Mouse (Mus musculus) forebrain, embryonic 12.5 days (tissue): ENCODE results near the gene Fam222a. TPM values are rescaled to one million over a fixed set of nuclear protein-coding genes. Genes with fewer than 3 reads are reported as not detected.
A peak's percentile ranks its signal among the peaks of the same experiment; 100 is the strongest.

Source experiments
- ATAC-seq: fragments of 200-750 bp; cut with Nextera tagmentation; 2 replicates; pipeline ENCODE4 v1.8.0; 2017; ENCODE audit warnings: moderate TSS enrichment; ENCODE audit not compliant: low FRiP score
- H3K27ac ChIP-seq: fragments of 300-500 bp; sonication (generic); 2 replicates; pipeline ENCODE4 v1.5.1; 2016; ENCODE audit warnings: mild to moderate bottlenecking
- H3K27me3 ChIP-seq: fragments of 300-500 bp; sonication (generic); 2 replicates; pipeline ENCODE4 v1.6.1; 2016; ENCODE audit warnings: mild to moderate bottlenecking
- H3K36me3 ChIP-seq: fragments of 300-500 bp; sonication (generic); replicated peaks from 2 replicates; pipeline ENCODE4 v1.6.1; 2016; ENCODE audit warnings: mild to moderate bottlenecking
- H3K4me1 ChIP-seq: fragments of 300-500 bp; sonication (generic); 2 replicates; pipeline ENCODE4 v1.6.1; 2016
- H3K4me2 ChIP-seq: fragments of 300-500 bp; sonication (generic); 2 replicates; pipeline ENCODE4 v1.6.1; 2016; ENCODE audit warnings: mild to moderate bottlenecking, moderate library complexity
- H3K4me3 ChIP-seq: fragments of 300-500 bp; sonication (generic); replicated peaks from 2 replicates; pipeline ENCODE4 v1.5.1; 2016; ENCODE audit warnings: mild to moderate bottlenecking
- H3K9ac ChIP-seq: fragments of 300-500 bp; sonication (generic); 2 replicates; pipeline ENCODE4 v1.6.1; 2016; ENCODE audit warnings: mild to moderate bottlenecking
- H3K9me3 ChIP-seq: fragments of 300-500 bp; sonication (generic); 2 replicates; pipeline ENCODE4 v1.6.1; 2016
- WGBS: fragments of 180-500 bp; shearing (Covaris S2); methylation state at CpG from one replicate; pipeline ENCODE4 v1.1.7; 2016; 5-methylcytosine and 5-hydroxymethylcytosine counted together
- polyA plus RNA-seq: library from polyadenylated mRNA; unstranded; fragments of >200 nt; fragmentation: Nextera tagmentation; extraction: Ambion mirVana; gene quantifications from 2 replicates; pipeline ENCODE4 v1.2.1, GENCODE M21; 2016

Gene Fam222a
- polyA plus RNA-seq, 1 experiment from 2014 or later = 6.9 TPM

GRCm38 (mm10) chr5:114602012-114602411 lies 34.2 kb downstream of the Fam222a start:
- peaks cover 52% of the 10 kb centered on the region for H3K4me1 ChIP-seq
- H3K4me2 ChIP-seq = no peak overlapping the region
- no peaks in the 10 kb centered on the region for H3K36me3 ChIP-seq
- no peaks in the 10 kb centered on the region for H3K9me3 ChIP-seq
- H3K9ac ChIP-seq = no peak overlapping the region; the same call in 1 of the 2 replicates
- no peak for ATAC-seq
- H3K27ac ChIP-seq = no peak overlapping the region
- 86% methylated on average over 8 of the region's 8 CpGs for WGBS
- H3K27me3 ChIP-seq = no peaks in the 10 kb centered on the region
- no peak overlapping the region for H3K4me3 ChIP-seq

GRCm38 (mm10) chr5:114603975-114604374 lies 36.2 kb downstream of the Fam222a start:
- H3K4me3 ChIP-seq = no peak overlapping the region
- no peak for ATAC-seq
- H3K9ac ChIP-seq = 0 out of 2 replicates have a peak overlapping the region, but pooled peaks have one; percentile 21
- no peak overlapping the region for H3K4me2 ChIP-seq
- H3K9me3 ChIP-seq = no peaks in the 10 kb centered on the region
- H3K27ac ChIP-seq = peak overlapping the region; percentile 78
- H3K4me1 ChIP-seq = peaks cover 65% of the 10 kb centered on the region
- H3K27me3 ChIP-seq = no peaks in the 10 kb centered on the region
- WGBS = 79% methylated on average over 5 of the region's 5 CpGs
- no peaks in the 10 kb centered on the region for H3K36me3 ChIP-seq

GRCm38 (mm10) chr5:114604781-114605290 lies 37.0 kb downstream of the Fam222a start:
- 7% methylated on average over 11 of the region's 11 CpGs for WGBS
- no peaks in the 10 kb centered on the region for H3K9me3 ChIP-seq
- H3K27ac ChIP-seq = peak overlapping the region; percentile 78
- peak overlapping the region; percentile 27 for H3K4me2 ChIP-seq
- H3K4me1 ChIP-seq = peaks cover 74% of the 10 kb centered on the region
- no peaks in the 10 kb centered on the region for H3K27me3 ChIP-seq
- H3K9ac ChIP-seq = 0 out of 2 replicates have a peak overlapping the region, but pooled peaks have one; percentile 21
- H3K4me3 ChIP-seq = no peak overlapping the region
- H3K36me3 ChIP-seq = no peaks in the 10 kb centered on the region
- peak; percentile 79 for ATAC-seq

- Histone ChIP-seq H3K9me3 (no peaks in the 10 kb centered on the region), H3K36me3 (peaks cover 3% of the 10 kb centered on the region), H3K9ac (no peak overlapping the region), H3K4me1 (peaks cover 74% of the 10 kb centered on the region), H3K4me2 (0 out of 2 replicates have a peak overlapping the region, but pooled peaks have one; percentile 27), H3K4me3 (no peak overlapping the region), H3K27me3 (0 out of 2 replicates have a peak, but pooled peaks cover 5% of the 10 kb centered on the region), H3K27ac (peak overlapping the region; percentile 78; the same call in 1 of the 2 replicates)
- 73% methylated on average over 6 of the region's 6 CpGs for WGBS
- ATAC-seq = no peak
Measured at GRCm38 (mm10) chr5:114605981-114606380, 38.2 kb downstream of the Fam222a start.

GRCm38 (mm10) chr5:114607651-114608050 lies 39.8 kb downstream of the Fam222a start:
- 43% methylated on average over 8 of the region's 8 CpGs for WGBS
- no peaks in the 10 kb centered on the region for H3K9me3 ChIP-seq
- 0 out of 2 replicates have a peak, but pooled peaks cover 5% of the 10 kb centered on the region for H3K27me3 ChIP-seq
- H3K4me1 ChIP-seq = peaks cover 63% of the 10 kb centered on the region
- no peak overlapping the region for H3K4me3 ChIP-seq
- peaks cover 20% of the 10 kb centered on the region for H3K36me3 ChIP-seq
- 0 out of 2 replicates have a peak overlapping the region, but pooled peaks have one; percentile 13 for H3K9ac ChIP-seq
- no peak for ATAC-seq
- H3K27ac ChIP-seq = peak overlapping the region; percentile 33
- H3K4me2 ChIP-seq = no peak overlapping the region

GRCm38 (mm10) chr5:114608516-114608915 lies 40.7 kb downstream of the Fam222a start:
- Histone ChIP-seq H3K4me1 (peaks cover 61% of the 10 kb centered on the region), H3K4me2 (peak overlapping the region; percentile 13; the same call in 1 of the 2 replicates)
- ATAC-seq = peak; percentile 21; the same call in 1 of the 2 replicates

GRCm38 (mm10) chr5:114611256-114611655 lies 43.4 kb downstream of the Fam222a start:
- Histone ChIP-seq H3K9ac (no peak overlapping the region), H3K27ac (no peak overlapping the region), H3K27me3 (peaks cover 5% of the 10 kb centered on the region; the same call in 1 of the 2 replicates), H3K4me2 (no peak overlapping the region), H3K4me1 (peaks cover 38% of the 10 kb centered on the region), H3K36me3 (peaks cover 21% of the 10 kb centered on the region), H3K4me3 (no peak overlapping the region), H3K9me3 (no peaks in the 10 kb centered on the region)
- WGBS = 91% methylated on average over 10 of the region's 10 CpGs
- ATAC-seq = no peak

More at GRCm38 (mm10) chr5:114608516-114608915, 40.7 kb downstream of the Fam222a start:
- Histone ChIP-seq H3K36me3 (peaks cover 21% of the 10 kb centered on the region), H3K9ac (no peak overlapping the region), H3K27me3 (peaks cover 5% of the 10 kb centered on the region; the same call in 1 of the 2 replicates), H3K9me3 (no peaks in the 10 kb centered on the region), H3K4me3 (no peak overlapping the region), H3K27ac (peak overlapping the region; percentile 46)
- WGBS = 2% methylated on average over 12 of the region's 12 CpGs

GRCm38 (mm10) chr5:114611968-114612608 lies 44.3 kb downstream of the Fam222a start:
- H3K27me3 ChIP-seq = peaks cover 5% of the 10 kb centered on the region; the same call in 1 of the 2 replicates
- ATAC-seq = no peak
- no peaks in the 10 kb centered on the region for H3K9me3 ChIP-seq
- 63% methylated on average over 25 of the region's 25 CpGs for WGBS
- 0 out of 2 replicates have a peak overlapping the region, but pooled peaks have one; percentile 36 for H3K27ac ChIP-seq
- H3K4me1 ChIP-seq = peaks cover 30% of the 10 kb centered on the region
- peaks cover 21% of the 10 kb centered on the region for H3K36me3 ChIP-seq
- no peak overlapping the region for H3K9ac ChIP-seq
- no peak overlapping the region for H3K4me3 ChIP-seq
- no peak overlapping the region for H3K4me2 ChIP-seq

GRCm38 (mm10) chr5:114614863-114615262 lies 47.0 kb downstream of the Fam222a start:
- no peak for ATAC-seq
- 70% methylated on average over 7 of the region's 7 CpGs for WGBS
- Histone ChIP-seq H3K36me3 (peaks cover 21% of the 10 kb centered on the region), H3K9ac (no peak overlapping the region), H3K4me1 (0 out of 2 replicates have a peak, but pooled peaks cover 4% of the 10 kb centered on the region), H3K27me3 (peaks cover 8% of the 10 kb centered on the region; the same call in 1 of the 2 replicates), H3K4me3 (no peak overlapping the region), H3K27ac (no peak overlapping the region), H3K4me2 (no peak overlapping the region), H3K9me3 (no peaks in the 10 kb centered on the region)

GRCm38 (mm10) chr5:114616336-114617061 lies 48.7 kb downstream of the Fam222a start:
- 0 out of 2 replicates have a peak overlapping the region, but pooled peaks have one; percentile 14 for H3K27ac ChIP-seq
- no peak overlapping the region for H3K9ac ChIP-seq
- ATAC-seq = no peak
- 0 out of 2 replicates have a peak, but pooled peaks cover 4% of the 10 kb centered on the region for H3K4me1 ChIP-seq
- H3K27me3 ChIP-seq = peaks cover 8% of the 10 kb centered on the region
- H3K9me3 ChIP-seq = no peaks in the 10 kb centered on the region
- no peak overlapping the region for H3K4me3 ChIP-seq
- H3K4me2 ChIP-seq = no peak overlapping the region
- peaks cover 13% of the 10 kb centered on the region for H3K36me3 ChIP-seq
- WGBS = 82% methylated on average over 11 of the region's 11 CpGs

- Histone ChIP-seq H3K27ac (no peak overlapping the region), H3K27me3 (peaks cover 13% of the 10 kb centered on the region), H3K9me3 (no peaks in the 10 kb centered on the region), H3K4me3 (no peak overlapping the region), H3K4me1 (no peaks in the 10 kb centered on the region), H3K36me3 (0 out of 2 replicates have a peak, but pooled peaks cover under 1% of the 10 kb centered on the region), H3K9ac (no peak overlapping the region), H3K4me2 (no peak overlapping the region)
- ATAC-seq = no peak
- 85% methylated on average over 12 of the region's 12 CpGs for WGBS
Measured at GRCm38 (mm10) chr5:114617809-114618208, 50.0 kb downstream of the Fam222a start.

- Histone ChIP-seq H3K4me3 (no peak overlapping the region), H3K9me3 (no peaks in the 10 kb centered on the region), H3K27me3 (peaks cover 13% of the 10 kb centered on the region), H3K27ac (no peak overlapping the region), H3K9ac (no peak overlapping the region), H3K36me3 (no peaks in the 10 kb centered on the region), H3K4me2 (no peak overlapping the region), H3K4me1 (no peaks in the 10 kb centered on the region)
- 25% methylated on average over 8 of the region's 8 CpGs for WGBS
- ATAC-seq = no peak
Measured at GRCm38 (mm10) chr5:114618851-114619250, 51.0 kb downstream of the Fam222a start.
